Mouse (Mus musculus): Measurements from ENCODE around the gene Olfr498. TPM values are rescaled to one million over a fixed set of nuclear protein-coding genes. Genes with fewer than 3 reads are reported as not detected.

Olfr498 gene
- not detected in 2 replicates for total RNA-seq (2017)

GRCm38 (mm10) chr7:108465026-108465425, at the start of gene Olfr498:
Gene Olfr498, plus strand, starts transcription at chr7:108465326.
- no peak for ATAC-seq (ENCODE audit: extremely low read depth, insufficient number of reproducible peaks, low FRiP score, poor library complexity, severe bottlenecking)

- no peak for ATAC-seq (ENCODE audit: extremely low read depth, insufficient number of reproducible peaks, low FRiP score, poor library complexity, severe bottlenecking)
Measured at GRCm38 (mm10) chr7:108420121-108420520, 45.0 kb upstream of the Olfr498 start, which contains the start of gene Olfr497. Gene Olfr497, plus strand, starts transcription at chr7:108420421.

Other genes starting within 250 kb of the Olfr498 start
- gene Olfr488, start 207.0 kb upstream of the Olfr498 start, total RNA-seq (2017), result not detected in 2 replicates
- gene Olfr490, start 176.4 kb upstream of the Olfr498 start, total RNA-seq (2017), result not detected in 2 replicates
- gene Olfr491, start 151.9 kb upstream of the Olfr498 start, total RNA-seq (2017), result not detected in 2 replicates
- gene Olfr492, start 141.7 kb upstream of the Olfr498 start, total RNA-seq (2017), result not detected in 2 replicates
- gene Olfr493, start 118.3 kb upstream of the Olfr498 start, total RNA-seq (2017), result not detected in 2 replicates
- not detected in 2 replicates for gene Olfr494, start 100.0 kb upstream of the Olfr498 start, total RNA-seq (2017)
- not detected in 2 replicates for gene Olfr495, start 72.2 kb upstream of the Olfr498 start, total RNA-seq (2017)
- gene Olfr497, start 44.9 kb upstream of the Olfr498 start, total RNA-seq (2017), result not detected in 2 replicates
- not detected in 2 replicates for gene Olfr502, start 59.7 kb downstream of the Olfr498 start, total RNA-seq (2017)
- gene Olfr503, start 79.2 kb downstream of the Olfr498 start, total RNA-seq (2017), result not detected in 2 replicates
- gene Olfr504, start 100.5 kb downstream of the Olfr498 start, total RNA-seq (2017), result not detected in 2 replicates
- gene Olfr506, start 145.5 kb downstream of the Olfr498 start, total RNA-seq (2017), result not detected in 2 replicates
- gene Olfr507, start 156.5 kb downstream of the Olfr498 start, total RNA-seq (2017), result not detected in 2 replicates
- not detected in 2 replicates for gene Olfr508, start 164.7 kb downstream of the Olfr498 start, total RNA-seq (2017)
- 0.12 TPM in 1 of 2 replicates, not detected in the other for gene Olfr509, start 186.6 kb downstream of the Olfr498 start, total RNA-seq (2017)
- not detected in 2 replicates for gene Olfr510, start 201.1 kb downstream of the Olfr498 start, total RNA-seq (2017)
- gene Olfr512, start 248.0 kb downstream of the Olfr498 start, total RNA-seq (2017), result not detected in 2 replicates

All from neutrophil, adult 5-6 weeks (primary cell).